Mouse (Mus musculus): ENCODE data around the gene BC107364. TPM values are rescaled to one million over a fixed set of nuclear protein-coding genes. Genes with fewer than 3 reads are reported as not detected.
A peak's percentile ranks its signal among the peaks of the same experiment; 100 is the strongest.
"Not testable (repeated sequence)": the region's sequence is repeated elsewhere in the genome, so short reads cannot be mapped to it uniquely, and the experiment has no call there.

Gene BC107364
- total RNA-seq, 2 experiments from 2014 or later, result not detected

DNA sequence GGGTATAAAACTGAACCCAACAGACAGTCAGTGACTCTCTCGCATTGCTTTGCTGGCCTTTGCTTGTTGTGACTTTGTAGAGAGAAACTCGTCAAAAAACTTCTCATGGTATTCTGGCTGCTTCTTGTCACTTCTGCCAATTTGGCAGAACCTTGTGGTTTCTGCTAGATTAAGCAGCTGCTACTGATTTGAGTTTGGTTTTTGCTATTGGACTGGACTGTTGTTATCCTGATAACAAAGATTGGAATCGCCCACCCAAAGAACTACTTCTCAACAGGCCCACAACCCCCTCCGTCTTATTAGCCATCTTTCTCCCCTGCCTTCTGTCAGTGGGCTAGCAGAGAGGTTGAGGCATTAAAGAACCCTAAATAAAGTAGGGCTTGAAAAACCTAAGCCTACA lies 6.7 kb downstream of the BC107364 start:
- Histone ChIP-seq H3K4me3 (no peak overlapping the region), H3K27ac (no peak overlapping the region)
- DNase-seq (ENCODE audit: low spot score in 2 of 2), result no peak
- TF ChIP-seq CTCF (conservative IDR thresholded peaks at IDR 0.05), result no peak

DNA sequence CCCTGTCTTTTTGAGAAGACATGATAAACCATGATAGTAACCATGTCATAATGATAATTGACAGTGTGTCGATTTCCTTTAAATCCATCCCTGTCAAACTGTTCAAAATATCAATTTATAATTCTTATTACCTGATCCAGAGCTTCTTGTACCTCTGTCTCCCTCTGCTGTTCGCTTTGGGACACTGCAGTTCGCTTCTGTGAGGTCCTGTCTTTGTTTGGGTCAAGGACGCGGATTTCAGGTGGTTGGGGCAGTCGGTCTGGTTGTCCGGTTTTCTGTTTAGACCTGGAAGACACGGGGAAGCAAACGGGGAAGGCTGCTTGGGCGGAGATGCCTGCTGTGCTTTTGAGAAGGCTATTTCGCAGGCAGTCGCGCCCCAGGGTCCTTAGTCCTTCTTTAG lies 11.5 kb downstream of the BC107364 start:
- peak; percentile 96; the same call in 1 of the 2 replicates for TF ChIP-seq CTCF (conservative IDR thresholded peaks at IDR 0.05)
- H3K27ac ChIP-seq, result no peak overlapping the region
- peak; percentile 59 to 76 for DNase-seq (ENCODE audit: low spot score in 2 of 2)
- H3K4me3 ChIP-seq, result no peak overlapping the region

DNA sequence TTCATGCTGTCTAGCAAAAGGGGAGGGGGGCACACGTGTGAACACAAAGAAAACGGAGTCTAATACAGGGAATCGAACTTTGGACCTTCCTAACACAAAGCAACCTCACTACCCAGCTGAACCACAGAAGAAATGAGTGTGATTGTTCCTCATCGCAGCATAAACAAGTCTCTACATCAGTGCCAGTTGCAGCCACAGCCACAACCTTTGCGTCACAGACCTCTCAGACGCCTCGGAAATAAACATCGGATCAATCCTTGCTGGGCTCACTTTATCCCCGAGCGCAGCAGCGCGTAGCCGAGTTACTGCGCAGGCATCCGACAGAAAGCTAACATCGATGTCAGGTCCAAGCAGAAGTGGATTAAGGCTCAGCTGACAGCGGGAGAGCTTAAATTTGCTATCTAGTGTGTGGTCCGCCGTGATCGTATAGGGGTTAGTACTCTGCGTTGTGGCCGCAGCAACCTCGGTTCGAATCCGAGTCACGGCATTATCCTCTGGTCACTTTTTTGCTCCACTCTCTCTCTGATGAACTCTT lies 16.5 kb downstream of the BC107364 start:
- TF ChIP-seq CTCF (conservative IDR thresholded peaks at IDR 0.05), result no peak
- peak; percentile 30 to 41 for DNase-seq (ENCODE audit: low spot score in 2 of 2)
- Histone ChIP-seq H3K4me3 (peak overlapping the region; percentile 52), H3K27ac (0 out of 2 replicates have a peak overlapping the region, but pooled peaks have one; percentile 20)

DNA sequence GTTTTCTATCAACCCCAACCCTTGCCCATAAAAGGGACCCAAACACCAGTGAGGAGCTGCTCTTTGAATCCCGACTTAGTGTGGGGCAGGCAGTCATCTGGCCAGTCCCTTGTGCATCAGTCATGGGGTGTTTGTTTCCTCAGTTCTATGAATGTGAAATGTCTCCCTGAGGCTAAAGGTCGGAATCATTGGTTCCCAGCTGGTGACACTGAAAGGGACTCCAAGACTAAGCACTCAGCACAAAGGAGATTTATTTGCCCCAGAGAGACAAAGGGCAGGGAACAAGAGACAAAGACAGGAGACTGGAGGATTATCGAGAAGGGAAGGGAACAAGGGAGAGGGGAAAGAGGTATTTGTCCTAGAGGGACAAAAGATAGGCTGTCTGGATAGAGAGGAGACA lies 19.9 kb downstream of the BC107364 start:
- H3K4me3 ChIP-seq, result no peak overlapping the region
- DNase-seq (ENCODE audit: low spot score in 2 of 2), result no peak
- no peak overlapping the region for H3K27ac ChIP-seq
- no peak for TF ChIP-seq CTCF (conservative IDR thresholded peaks at IDR 0.05)

- TF ChIP-seq CTCF (conservative IDR thresholded peaks at IDR 0.05), result no peak
- DNase-seq (ENCODE audit: low spot score in 2 of 2), result no peak
- Histone ChIP-seq H3K27ac (no peak overlapping the region), H3K4me3 (no peak overlapping the region)
These were observed 22.3 kb downstream of the BC107364 start for GRCm38 (mm10) chr3:96429819-96430132.

- Histone ChIP-seq H3K27ac (no peak overlapping the region), H3K4me3 (no peak overlapping the region)
- DNase-seq (ENCODE audit: low spot score in 2 of 2), result no peak
- no peak for TF ChIP-seq CTCF (conservative IDR thresholded peaks at IDR 0.05)
These were observed 22.9 kb downstream of the BC107364 start for GRCm38 (mm10) chr3:96428941-96429818.

- peak; percentile 65 for TF ChIP-seq CTCF (conservative IDR thresholded peaks at IDR 0.05)
- no peak overlapping the region for H3K4me3 ChIP-seq
- no peak overlapping the region for H3K27ac ChIP-seq
- peak in 1 of 2 experiments; percentile 33 for DNase-seq (ENCODE audit: low spot score in 2 of 2)
These were observed 24.2 kb downstream of the BC107364 start for GRCm38 (mm10) chr3:96427761-96428462.

- no peak for TF ChIP-seq CTCF (conservative IDR thresholded peaks at IDR 0.05)
- no peak for DNase-seq (ENCODE audit: low spot score in 2 of 2)
- Histone ChIP-seq H3K27ac (no peak overlapping the region), H3K4me3 (no peak overlapping the region)
These were observed 24.8 kb downstream of the BC107364 start for GRCm38 (mm10) chr3:96427311-96427710.

DNA sequence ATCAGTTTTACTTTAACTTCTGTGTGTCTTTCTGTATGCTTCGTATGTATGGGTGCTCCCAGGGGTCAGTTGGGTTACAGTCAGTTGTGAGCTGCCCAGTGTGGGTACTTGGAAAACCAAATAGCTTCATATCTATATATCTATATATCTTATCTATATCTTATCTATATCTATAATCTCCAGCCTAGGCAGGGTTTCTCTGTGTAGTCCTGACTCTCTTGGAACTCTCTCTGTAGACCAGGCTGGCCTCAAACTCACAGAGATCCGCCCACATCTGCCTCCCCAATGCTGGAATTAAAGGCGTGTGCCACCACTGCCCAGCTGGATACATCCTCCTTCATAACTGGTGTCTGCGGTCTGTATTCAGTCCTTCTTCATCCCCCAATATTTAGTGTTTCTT lies 25.8 kb downstream of the BC107364 start:
- Histone ChIP-seq H3K27ac (no peak overlapping the region), H3K4me3 (no peak overlapping the region)
- TF ChIP-seq CTCF (conservative IDR thresholded peaks at IDR 0.05), result no peak
- no peak for DNase-seq (ENCODE audit: low spot score in 2 of 2)

- H3K27ac ChIP-seq, result peak overlapping the region; percentile 49
- H3K4me3 ChIP-seq; DNase-seq (ENCODE audit: low spot score in 2 of 2): not testable (repeated sequence)
These were observed 27.7 kb downstream of the BC107364 start for GRCm38 (mm10) chr3:96424447-96424846.

DNA sequence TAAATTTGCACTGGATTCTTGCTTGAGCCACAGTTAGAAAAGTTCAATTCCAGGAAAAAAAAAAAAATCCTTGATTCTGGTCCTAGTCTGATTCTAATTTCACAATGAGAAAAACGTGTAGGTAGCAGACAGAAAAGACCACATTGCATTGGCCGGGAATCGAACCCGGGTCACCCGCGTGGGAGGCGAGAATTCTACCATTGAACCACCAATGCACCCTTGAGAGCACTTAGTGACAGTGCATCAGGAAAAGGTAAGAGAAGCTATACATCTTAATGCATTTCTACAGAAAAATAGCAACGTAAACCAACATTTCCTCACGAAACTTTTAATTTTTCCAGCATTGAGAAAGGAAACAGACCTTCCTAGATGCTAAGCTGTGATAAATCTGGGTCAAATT lies 28.2 kb downstream of the BC107364 start:
- no peak for TF ChIP-seq CTCF (conservative IDR thresholded peaks at IDR 0.05)
- DNase-seq (ENCODE audit: low spot score in 2 of 2), result no peak
- Histone ChIP-seq H3K27ac (peak overlapping the region; percentile 49), H3K4me3 (no peak overlapping the region)

- Histone ChIP-seq H3K27ac (no peak overlapping the region), H3K4me3 (no peak overlapping the region)
- DNase-seq (ENCODE audit: low spot score in 2 of 2), result no peak
- TF ChIP-seq CTCF (conservative IDR thresholded peaks at IDR 0.05), result no peak
These were observed 31.3 kb downstream of the BC107364 start for GRCm38 (mm10) chr3:96420796-96421195.

GRCm38 (mm10) chr3:96418902-96419301 lies 33.2 kb downstream of the BC107364 start:
- not testable (repeated sequence) for H3K27ac ChIP-seq; H3K4me3 ChIP-seq; DNase-seq (ENCODE audit: low spot score in 2 of 2)

All from layer of hippocampus, adult 2 months (tissue).